Comparison of ENCODE assay signal across 1 mouse cellular context in genomic region chr1:36709854-36710280, GRCm38 (mm10).
TF ChIP-seq lines count a peak whose summit lies in the region.

Gene 4933424G06Rik, plus strand, starts transcription at chr1:36710149.

TF ChIP-seq in MEL, 35 proteins besides CTCF, POLR2A, EP300 and RAD21 (continued from another document):
- TF ChIP-seq GATA1 (IDR thresholded peaks at IDR 0.05; ENCODE audit: low read depth, low read length) (no peak), KAT2A (conservative IDR thresholded peaks at IDR 0.05; ENCODE audit: low read depth, low read length) (peak; percentile 29; the same call in 1 of the 2 replicates), ZNF384 (IDR thresholded peaks at IDR 0.05; ENCODE audit: low read depth, low read length) (no peak), RCOR1 (IDR thresholded peaks at IDR 0.05; ENCODE audit: low read depth, low read length) (no peak)
